Mouse (Mus musculus): ENCODE data around the gene Ippk. TPM values are rescaled to one million over a fixed set of nuclear protein-coding genes. Genes with fewer than 3 reads are reported as not detected.
A peak's percentile ranks its signal among the peaks of the same experiment; 100 is the strongest.

Gene Ippk
- polyA plus RNA-seq (2012; rRNA removed) = 11.3 and 12.8 TPM in 2 replicates

GRCm38 (mm10) chr13:49420754-49421605 lies at the start of gene Ippk:
TSS of gene Ippk (plus strand) at chr13:49421249.
- WGBS = under 1% methylated on average over 69 of the region's 69 CpGs
- Histone ChIP-seq H3K4me1 (ENCODE audit: control insufficient read depth, insufficient read depth, low read length) (peaks cover 5% of the 10 kb centered on the region), H3K27me3 (ENCODE audit: control insufficient read depth, insufficient read depth, low read length) (no peaks in the 10 kb centered on the region), H3K4me3 (replicated peaks; ENCODE audit: insufficient read depth, low read depth, low read length) (peak within 1 kb of the TSS; percentile 94), H3K27ac (ENCODE audit: insufficient read depth, low read length) (peak within 1 kb of the TSS; percentile 82)
- peak; percentile 97 to 99 for DNase-seq
- TF ChIP-seq CTCF (IDR thresholded peaks at IDR 0.05; ENCODE audit: borderline replicate concordance, insufficient read depth, low read depth, low read length) (no peak), POLR2A (IDR thresholded peaks at IDR 0.05; ENCODE audit: borderline replicate concordance, insufficient read depth, low read length) (peak; percentile 89)

- peak overlapping the region; percentile 32 for H3K27ac ChIP-seq (ENCODE audit: insufficient read depth, low read length)
Measured at GRCm38 (mm10) chr13:49371428-49371899, 49.6 kb upstream of the Ippk start.

GRCm38 (mm10) chr13:49372370-49373060 lies 48.5 kb upstream of the Ippk start:
- peaks cover 19% of the 10 kb centered on the region for H3K4me1 ChIP-seq (ENCODE audit: control insufficient read depth, insufficient read depth, low read length)
- H3K4me3 ChIP-seq (replicated peaks; ENCODE audit: insufficient read depth, low read depth, low read length) = no peak overlapping the region
- peak overlapping the region; percentile 21; the same call in 1 of the 2 replicates for H3K27ac ChIP-seq (ENCODE audit: insufficient read depth, low read length)
- DNase-seq = no peak
- H3K27me3 ChIP-seq (ENCODE audit: control insufficient read depth, insufficient read depth, low read length) = no peaks in the 10 kb centered on the region
- 59% methylated on average over 9 of the region's 9 CpGs for WGBS
- no peak for TF ChIP-seq CTCF (IDR thresholded peaks at IDR 0.05; ENCODE audit: borderline replicate concordance, insufficient read depth, low read depth, low read length)
- no peak for TF ChIP-seq POLR2A (IDR thresholded peaks at IDR 0.05; ENCODE audit: borderline replicate concordance, insufficient read depth, low read length)

More at GRCm38 (mm10) chr13:49371428-49371899, 49.6 kb upstream of the Ippk start:
- WGBS = 19% methylated on average over 3 of the region's 3 CpGs
- peak in 1 of 2 experiments; percentile 44 for DNase-seq
- Histone ChIP-seq H3K4me1 (ENCODE audit: control insufficient read depth, insufficient read depth, low read length) (peaks cover 27% of the 10 kb centered on the region), H3K4me3 (replicated peaks; ENCODE audit: insufficient read depth, low read depth, low read length) (no peak overlapping the region), H3K27me3 (ENCODE audit: control insufficient read depth, insufficient read depth, low read length) (no peaks in the 10 kb centered on the region)
- TF ChIP-seq CTCF (IDR thresholded peaks at IDR 0.05; ENCODE audit: borderline replicate concordance, insufficient read depth, low read depth, low read length) (no peak), POLR2A (IDR thresholded peaks at IDR 0.05; ENCODE audit: borderline replicate concordance, insufficient read depth, low read length) (no peak)

- H3K27me3 ChIP-seq (ENCODE audit: control insufficient read depth, insufficient read depth, low read length) = no peaks in the 10 kb centered on the region
- peaks cover 19% of the 10 kb centered on the region for H3K4me1 ChIP-seq (ENCODE audit: control insufficient read depth, insufficient read depth, low read length)
- 72% methylated on average over 6 of the region's 6 CpGs for WGBS
- no peak overlapping the region for H3K27ac ChIP-seq (ENCODE audit: insufficient read depth, low read length)
- no peak for DNase-seq
- no peak overlapping the region for H3K4me3 ChIP-seq (replicated peaks; ENCODE audit: insufficient read depth, low read depth, low read length)
- TF ChIP-seq POLR2A (IDR thresholded peaks at IDR 0.05; ENCODE audit: borderline replicate concordance, insufficient read depth, low read length) = no peak
- no peak for TF ChIP-seq CTCF (IDR thresholded peaks at IDR 0.05; ENCODE audit: borderline replicate concordance, insufficient read depth, low read depth, low read length)
Measured at GRCm38 (mm10) chr13:49374304-49374703, 46.7 kb upstream of the Ippk start.

GRCm38 (mm10) chr13:49374730-49375129 lies 46.3 kb upstream of the Ippk start:
- WGBS = 86% methylated on average over 6 of the region's 6 CpGs
- DNase-seq = no peak
- TF ChIP-seq POLR2A (IDR thresholded peaks at IDR 0.05; ENCODE audit: borderline replicate concordance, insufficient read depth, low read length) (no peak), CTCF (IDR thresholded peaks at IDR 0.05; ENCODE audit: borderline replicate concordance, insufficient read depth, low read depth, low read length) (no peak)
- H3K27me3 ChIP-seq (ENCODE audit: control insufficient read depth, insufficient read depth, low read length) = no peaks in the 10 kb centered on the region
- peaks cover 19% of the 10 kb centered on the region for H3K4me1 ChIP-seq (ENCODE audit: control insufficient read depth, insufficient read depth, low read length)
- H3K4me3 ChIP-seq (replicated peaks; ENCODE audit: insufficient read depth, low read depth, low read length) = no peak overlapping the region
- no peak overlapping the region for H3K27ac ChIP-seq (ENCODE audit: insufficient read depth, low read length)

GRCm38 (mm10) chr13:49377608-49378007 lies 43.4 kb upstream of the Ippk start:
- H3K4me3 ChIP-seq (replicated peaks; ENCODE audit: insufficient read depth, low read depth, low read length) = no peak overlapping the region
- 81% methylated on average over 6 of the region's 6 CpGs for WGBS
- TF ChIP-seq CTCF (IDR thresholded peaks at IDR 0.05; ENCODE audit: borderline replicate concordance, insufficient read depth, low read depth, low read length) = no peak
- TF ChIP-seq POLR2A (IDR thresholded peaks at IDR 0.05; ENCODE audit: borderline replicate concordance, insufficient read depth, low read length) = no peak
- no peak for DNase-seq
- no peaks in the 10 kb centered on the region for H3K27me3 ChIP-seq (ENCODE audit: control insufficient read depth, insufficient read depth, low read length)
- H3K4me1 ChIP-seq (ENCODE audit: control insufficient read depth, insufficient read depth, low read length) = peaks cover 10% of the 10 kb centered on the region
- no peak overlapping the region for H3K27ac ChIP-seq (ENCODE audit: insufficient read depth, low read length)

- TF ChIP-seq CTCF (IDR thresholded peaks at IDR 0.05; ENCODE audit: borderline replicate concordance, insufficient read depth, low read depth, low read length) (no peak), POLR2A (IDR thresholded peaks at IDR 0.05; ENCODE audit: borderline replicate concordance, insufficient read depth, low read length) (no peak)
- Histone ChIP-seq H3K4me1 (ENCODE audit: control insufficient read depth, insufficient read depth, low read length) (peaks cover 8% of the 10 kb centered on the region), H3K27me3 (ENCODE audit: control insufficient read depth, insufficient read depth, low read length) (no peaks in the 10 kb centered on the region), H3K27ac (ENCODE audit: insufficient read depth, low read length) (no peak overlapping the region), H3K4me3 (replicated peaks; ENCODE audit: insufficient read depth, low read depth, low read length) (no peak overlapping the region)
- DNase-seq = no peak
- WGBS = 88% methylated on average over 20 of the region's 20 CpGs
Measured at GRCm38 (mm10) chr13:49379301-49379700, 41.7 kb upstream of the Ippk start.
